Mouse (Mus musculus) heart, embryonic 15.5 days (tissue): ENCODE data around the gene Palmd. TPM values are rescaled to one million over a fixed set of nuclear protein-coding genes. Genes with fewer than 3 reads are reported as not detected.

ENCODE experiments used
- ATAC-seq: fragments of 200-750 bp; cut with Nextera tagmentation; replicated peaks from 2 replicates; pipeline ENCODE4 v1.8.0; 2017; ENCODE audit warnings: low read depth, moderate TSS enrichment; ENCODE audit not compliant: insufficient number of reproducible peaks, insufficient read depth, low FRiP score
- H3K27ac ChIP-seq: fragments of 300-500 bp; sonication (generic); 2 replicates; pipeline ENCODE4 v1.5.1; 2015; ENCODE audit warnings: mild to moderate bottlenecking, inconsistent platforms
- H3K27me3 ChIP-seq: fragments of 300-500 bp; sonication (generic); 2 replicates; pipeline ENCODE4 v1.6.1; 2015; ENCODE audit warnings: inconsistent platforms
- H3K36me3 ChIP-seq: fragments of 300-500 bp; sonication (generic); 2 replicates; pipeline ENCODE4 v1.6.1; 2015; ENCODE audit warnings: mild to moderate bottlenecking, inconsistent platforms
- H3K4me1 ChIP-seq: fragments of 300-500 bp; sonication (generic); replicated peaks from 2 replicates; pipeline ENCODE4 v1.6.1; 2015; ENCODE audit warnings: inconsistent platforms
- H3K4me2 ChIP-seq: fragments of 300-500 bp; sonication (generic); 2 replicates; pipeline ENCODE4 v1.6.1; 2015; ENCODE audit warnings: inconsistent platforms, mild to moderate bottlenecking, moderate library complexity
- H3K4me3 ChIP-seq: fragments of 300-500 bp; sonication (generic); 2 replicates; pipeline ENCODE4 v1.5.1; 2015; ENCODE audit warnings: mild to moderate bottlenecking, inconsistent platforms
- H3K9ac ChIP-seq: fragments of 300-500 bp; sonication (generic); 2 replicates; pipeline ENCODE4 v1.6.1; 2015; ENCODE audit warnings: mild to moderate bottlenecking, inconsistent platforms
- H3K9me3 ChIP-seq: fragments of 300-500 bp; sonication (generic); replicated peaks from 2 replicates; pipeline ENCODE4 v1.6.1; 2016; ENCODE audit warnings: inconsistent platforms
- WGBS: fragments of 180-500 bp; shearing (Covaris S2); methylation state at CpG from one replicate; pipeline ENCODE4 v1.1.7; 2015; ENCODE audit warnings: mixed read lengths; 5-methylcytosine and 5-hydroxymethylcytosine counted together
- polyA plus RNA-seq: library from polyadenylated mRNA; unstranded; fragments of >200 nt; fragmentation: Nextera tagmentation; extraction: Ambion mirVana; gene quantifications from 2 replicates; pipeline ENCODE4 v1.2.1, GENCODE M21; 2015

The Palmd gene
- polyA plus RNA-seq, 1 experiment from 2014 or later: 17.4 TPM

DNA sequence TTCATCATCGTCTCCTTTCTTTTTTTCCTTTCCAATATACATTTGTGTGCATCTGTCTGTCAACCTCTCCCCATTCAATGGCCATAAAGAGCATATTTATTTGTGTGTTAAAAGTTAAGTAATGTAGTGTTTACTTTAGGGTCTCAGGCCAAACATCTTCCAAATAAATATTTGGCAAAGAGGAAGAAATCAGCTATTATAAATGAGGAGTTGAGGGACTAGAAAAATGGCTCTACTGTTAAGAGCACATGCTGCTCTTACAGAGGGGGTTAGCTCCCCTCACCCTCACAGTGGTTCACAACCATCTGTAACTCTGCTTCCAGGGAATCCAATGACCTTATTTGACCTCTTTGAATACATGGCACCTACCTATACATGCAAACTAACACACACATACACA lies 35.6 kb downstream of the Palmd start:
- Histone ChIP-seq H3K27ac (no peak overlapping the region), H3K9ac (no peak overlapping the region), H3K36me3 (no peaks in the 10 kb centered on the region; the same call in 1 of the 2 replicates), H3K4me1 (no peaks in the 10 kb centered on the region; the same call in 1 of the 2 replicates), H3K27me3 (no peaks in the 10 kb centered on the region), H3K4me3 (no peak overlapping the region), H3K9me3 (no peaks in the 10 kb centered on the region), H3K4me2 (no peak overlapping the region)
- WGBS: 76% methylated on average over 1 of the region's 1 CpGs
- no peak for ATAC-seq

DNA sequence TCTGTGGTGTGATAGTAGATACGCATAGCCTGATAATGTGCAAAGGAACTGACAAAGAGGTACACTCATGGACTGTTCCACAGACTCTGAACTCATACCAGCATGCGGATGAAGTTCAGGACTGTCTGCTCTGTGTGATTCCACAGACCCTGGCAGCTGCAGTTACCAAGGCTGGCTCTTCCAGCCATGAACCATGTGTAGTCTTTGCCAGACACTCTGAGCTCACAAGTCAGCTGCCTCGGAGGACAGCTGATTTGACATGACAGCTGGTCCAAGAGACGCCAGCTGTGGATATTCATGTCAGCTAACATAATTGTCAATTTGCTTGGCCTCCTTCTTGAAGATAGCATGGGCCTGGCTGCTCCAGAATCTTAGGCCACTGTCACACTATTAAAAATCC lies 39.8 kb downstream of the Palmd start:
- Histone ChIP-seq H3K4me3 (no peak overlapping the region), H3K9ac (no peak overlapping the region), H3K4me1 (no peaks in the 10 kb centered on the region; the same call in 1 of the 2 replicates), H3K27me3 (no peaks in the 10 kb centered on the region), H3K36me3 (no peaks in the 10 kb centered on the region), H3K4me2 (no peak overlapping the region), H3K9me3 (no peaks in the 10 kb centered on the region), H3K27ac (no peak overlapping the region)
- 0 out of 2 replicates have a peak, but pooled peaks have one; percentile 39 for ATAC-seq
- WGBS: 58% methylated on average over 4 of the region's 4 CpGs

DNA sequence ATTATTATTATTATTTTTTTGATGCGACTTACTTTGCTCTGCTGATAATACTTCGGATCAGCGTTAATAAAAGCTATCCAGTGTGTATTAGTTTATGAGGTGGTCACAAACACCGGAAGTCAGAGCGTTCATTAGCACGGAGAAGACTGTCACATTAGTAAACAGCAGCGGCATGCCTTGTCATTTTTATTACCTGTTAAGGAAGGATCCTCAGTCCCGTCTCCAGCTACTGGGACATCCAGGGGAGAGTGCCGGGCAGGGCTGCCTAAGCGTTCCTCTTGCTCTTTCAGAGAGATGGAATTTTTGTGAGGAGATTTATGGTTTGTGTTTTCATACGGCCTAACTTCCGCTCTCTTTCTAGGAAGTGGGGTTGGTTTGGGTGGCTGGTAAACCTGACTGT lies 45.7 kb downstream of the Palmd start:
- no peak for ATAC-seq
- no peaks in the 10 kb centered on the region for H3K9me3 ChIP-seq
- 77% methylated on average over 12 of the region's 12 CpGs for WGBS
- no peak overlapping the region for H3K4me2 ChIP-seq
- no peak overlapping the region for H3K27ac ChIP-seq
- H3K4me3 ChIP-seq: no peak overlapping the region
- H3K9ac ChIP-seq: no peak overlapping the region
- no peaks in the 10 kb centered on the region for H3K4me1 ChIP-seq
- no peaks in the 10 kb centered on the region for H3K36me3 ChIP-seq
- H3K27me3 ChIP-seq: no peaks in the 10 kb centered on the region

DNA sequence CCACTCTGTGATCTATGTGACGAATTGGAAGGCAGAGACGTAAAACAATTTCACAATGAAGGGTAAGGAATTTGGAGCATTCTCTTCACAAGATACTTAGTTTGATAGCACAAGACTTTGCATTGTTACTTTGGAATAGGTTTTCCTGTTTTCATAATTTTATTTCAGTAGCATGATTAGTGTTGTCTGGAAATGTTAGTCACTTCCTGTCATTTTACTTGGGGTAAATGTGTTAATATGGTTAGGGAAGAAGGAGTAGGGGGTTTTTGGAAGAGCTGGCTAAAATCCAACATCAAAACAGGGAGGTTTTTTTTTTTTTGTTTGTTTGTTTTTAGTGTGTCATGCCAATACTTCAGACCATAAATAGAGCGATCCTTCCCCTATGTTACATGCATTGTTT lies 47.3 kb downstream of the Palmd start:
- Histone ChIP-seq H3K9me3 (no peaks in the 10 kb centered on the region), H3K4me3 (no peak overlapping the region), H3K36me3 (no peaks in the 10 kb centered on the region; the same call in 1 of the 2 replicates), H3K27me3 (no peaks in the 10 kb centered on the region), H3K27ac (no peak overlapping the region), H3K4me1 (no peaks in the 10 kb centered on the region), H3K9ac (no peak overlapping the region), H3K4me2 (no peak overlapping the region)
- ATAC-seq: no peak
- 80% methylated on average over 3 of the region's 3 CpGs for WGBS

DNA sequence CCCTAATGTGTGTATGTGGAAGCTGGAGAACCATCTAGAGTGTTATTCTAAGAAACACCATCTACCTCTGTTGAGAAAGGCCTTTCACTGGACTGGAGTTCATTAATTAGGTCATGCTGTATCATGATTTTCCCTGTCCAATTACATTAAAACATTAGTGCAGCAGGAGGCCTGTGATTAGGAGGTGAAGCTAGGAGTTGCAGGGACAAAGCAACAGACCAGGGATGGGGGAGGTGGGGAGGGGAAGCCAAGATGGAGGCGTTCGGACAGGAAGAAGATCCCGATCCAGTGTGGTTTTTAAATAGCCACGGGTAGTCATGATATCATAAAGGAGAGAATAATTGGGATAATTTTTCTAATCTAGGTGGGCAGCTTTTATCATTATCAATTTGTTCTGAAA lies 51.8 kb downstream of the Palmd start:
- Histone ChIP-seq H3K4me3 (no peak overlapping the region), H3K36me3 (no peaks in the 10 kb centered on the region; the same call in 1 of the 2 replicates), H3K27ac (no peak overlapping the region), H3K4me2 (no peak overlapping the region), H3K4me1 (peaks cover 7% of the 10 kb centered on the region; the same call in 1 of the 2 replicates), H3K9me3 (no peaks in the 10 kb centered on the region), H3K9ac (no peak overlapping the region), H3K27me3 (no peaks in the 10 kb centered on the region)
- ATAC-seq: no peak
- WGBS: 84% methylated on average over 4 of the region's 4 CpGs

DNA sequence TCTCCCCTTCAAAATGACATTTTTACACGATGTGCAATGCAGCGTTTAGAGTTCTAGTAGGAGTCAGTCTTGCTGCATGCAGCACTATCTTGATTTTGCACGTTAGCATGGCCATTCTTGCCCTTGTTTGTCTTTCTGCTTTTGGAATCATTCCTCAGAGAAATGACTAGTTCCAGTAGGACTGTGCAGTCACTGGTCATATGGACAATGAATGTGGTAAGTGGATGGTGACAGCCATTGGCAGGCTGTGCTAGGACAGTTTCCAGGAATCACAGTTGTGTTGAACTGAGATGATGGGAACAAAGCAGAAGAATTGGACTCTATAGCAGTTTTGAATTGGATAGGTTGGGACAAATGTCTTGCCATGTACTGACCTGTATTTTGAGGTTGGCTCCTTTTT lies 53.9 kb downstream of the Palmd start:
- Histone ChIP-seq H3K9ac (no peak overlapping the region), H3K4me2 (no peak overlapping the region), H3K4me3 (no peak overlapping the region), H3K36me3 (no peaks in the 10 kb centered on the region; the same call in 1 of the 2 replicates), H3K27ac (peak overlapping the region; percentile 26; the same call in 1 of the 2 replicates), H3K4me1 (peaks cover 7% of the 10 kb centered on the region; the same call in 1 of the 2 replicates), H3K9me3 (no peaks in the 10 kb centered on the region), H3K27me3 (no peaks in the 10 kb centered on the region)
- 29% methylated on average over 3 of the region's 3 CpGs for WGBS
- ATAC-seq: 0 out of 2 replicates have a peak, but pooled peaks have one; percentile 43

DNA sequence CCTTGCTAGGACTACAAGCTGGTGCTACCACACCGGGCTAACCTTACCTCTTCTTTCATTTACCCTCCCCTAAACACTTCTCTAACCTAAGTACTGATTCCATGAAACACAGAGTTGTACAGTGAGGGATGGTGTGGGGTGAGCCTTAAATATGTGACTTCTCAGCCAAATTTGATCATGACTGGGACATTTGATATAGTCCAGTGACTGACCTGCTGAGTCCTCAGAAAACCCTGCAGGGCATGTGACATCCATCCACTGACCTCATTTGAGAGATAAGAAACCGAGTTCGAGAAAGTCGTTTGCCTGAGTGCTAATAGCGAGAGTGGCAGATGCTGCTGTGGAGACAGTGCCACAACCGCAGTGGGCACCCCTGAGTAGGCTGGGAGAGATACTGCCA lies 54.4 kb downstream of the Palmd start:
- H3K9ac ChIP-seq: no peak overlapping the region
- H3K4me2 ChIP-seq: no peak overlapping the region
- H3K9me3 ChIP-seq: no peaks in the 10 kb centered on the region
- H3K4me3 ChIP-seq: no peak overlapping the region
- peak overlapping the region; percentile 26; the same call in 1 of the 2 replicates for H3K27ac ChIP-seq
- H3K36me3 ChIP-seq: no peaks in the 10 kb centered on the region; the same call in 1 of the 2 replicates
- ATAC-seq: no peak
- no peaks in the 10 kb centered on the region for H3K27me3 ChIP-seq
- peaks cover 7% of the 10 kb centered on the region; the same call in 1 of the 2 replicates for H3K4me1 ChIP-seq
- WGBS: 58% methylated on average over 6 of the region's 6 CpGs

DNA sequence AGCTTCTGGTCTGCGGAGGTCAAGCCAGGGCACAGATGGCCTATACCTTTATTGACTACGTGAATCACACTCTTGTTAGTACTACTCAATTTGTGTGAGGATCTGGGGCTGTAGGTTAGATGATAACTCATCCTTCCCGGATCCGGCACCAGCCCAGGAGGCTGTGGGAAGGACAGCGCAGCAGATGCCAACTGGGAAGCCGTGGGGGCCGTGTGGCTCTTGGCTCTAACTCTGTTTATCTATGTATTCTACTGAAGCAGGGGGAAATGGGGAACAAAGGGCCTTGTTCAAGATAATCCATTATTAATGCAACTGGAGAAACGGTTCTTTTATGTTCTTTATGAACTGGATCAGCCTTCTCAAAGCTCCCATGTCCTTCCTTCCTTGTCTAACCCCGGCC lies 62.2 kb downstream of the Palmd start:
- H3K27me3 ChIP-seq: no peaks in the 10 kb centered on the region
- no peaks in the 10 kb centered on the region for H3K36me3 ChIP-seq
- H3K9me3 ChIP-seq: no peaks in the 10 kb centered on the region
- no peak overlapping the region for H3K27ac ChIP-seq
- no peaks in the 10 kb centered on the region for H3K4me1 ChIP-seq
- no peak overlapping the region for H3K9ac ChIP-seq
- no peak overlapping the region for H3K4me2 ChIP-seq
- no peak overlapping the region for H3K4me3 ChIP-seq
- no peak for ATAC-seq
- WGBS: 79% methylated on average over 9 of the region's 9 CpGs

DNA sequence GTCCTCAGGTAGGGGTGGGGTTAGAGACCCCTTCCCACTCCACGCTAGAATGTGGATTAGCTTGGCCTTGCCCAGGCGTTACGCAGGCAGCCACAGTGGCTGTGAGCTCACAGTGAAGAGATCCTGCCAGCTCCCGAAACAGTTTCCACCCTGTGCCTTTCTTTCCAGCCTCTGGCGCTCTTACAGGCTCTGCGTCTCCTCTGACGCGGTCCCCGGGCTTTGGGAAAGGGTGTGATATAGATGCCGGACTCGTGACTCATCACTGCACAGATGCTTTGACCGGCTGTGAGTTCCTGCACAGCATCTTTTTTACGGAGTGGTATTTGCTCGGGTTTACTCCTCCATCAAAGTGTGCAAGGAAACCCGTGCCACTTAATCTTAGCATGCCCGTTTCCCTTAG lies 62.9 kb downstream of the Palmd start:
- no peak overlapping the region for H3K4me3 ChIP-seq
- H3K36me3 ChIP-seq: no peaks in the 10 kb centered on the region
- no peaks in the 10 kb centered on the region for H3K9me3 ChIP-seq
- WGBS: 71% methylated on average over 16 of the region's 16 CpGs
- no peak for ATAC-seq
- H3K4me2 ChIP-seq: no peak overlapping the region
- H3K27me3 ChIP-seq: no peaks in the 10 kb centered on the region
- no peak overlapping the region for H3K9ac ChIP-seq
- no peaks in the 10 kb centered on the region for H3K4me1 ChIP-seq
- no peak overlapping the region for H3K27ac ChIP-seq

DNA sequence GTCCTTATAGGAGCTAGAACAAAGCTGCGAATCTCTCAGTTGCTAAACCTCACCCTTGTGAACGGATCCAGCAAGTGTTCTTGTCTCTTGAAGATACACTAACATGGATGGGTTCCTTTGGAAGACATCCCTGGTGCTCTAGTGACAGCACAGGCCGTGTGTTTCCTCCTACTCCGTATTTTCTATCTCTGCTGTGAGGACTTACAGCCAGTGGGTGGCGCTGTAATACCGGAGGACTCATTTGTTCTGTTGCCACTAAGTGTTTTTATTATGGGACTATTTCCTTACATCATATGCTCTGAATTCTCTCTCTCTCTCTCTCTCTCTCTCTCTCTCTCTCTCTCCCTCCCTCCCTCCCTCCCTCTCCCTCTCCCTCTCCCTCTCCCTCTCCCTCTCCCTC lies 64.6 kb downstream of the Palmd start:
- no peak overlapping the region for H3K9ac ChIP-seq
- ATAC-seq: no peak
- no peak overlapping the region for H3K4me2 ChIP-seq
- no peak overlapping the region for H3K27ac ChIP-seq
- WGBS: 21% methylated on average over 6 of the region's 6 CpGs
- no peaks in the 10 kb centered on the region for H3K27me3 ChIP-seq
- no peaks in the 10 kb centered on the region for H3K36me3 ChIP-seq
- H3K4me1 ChIP-seq: no peaks in the 10 kb centered on the region
- no peak overlapping the region for H3K4me3 ChIP-seq
- H3K9me3 ChIP-seq: no peaks in the 10 kb centered on the region

DNA sequence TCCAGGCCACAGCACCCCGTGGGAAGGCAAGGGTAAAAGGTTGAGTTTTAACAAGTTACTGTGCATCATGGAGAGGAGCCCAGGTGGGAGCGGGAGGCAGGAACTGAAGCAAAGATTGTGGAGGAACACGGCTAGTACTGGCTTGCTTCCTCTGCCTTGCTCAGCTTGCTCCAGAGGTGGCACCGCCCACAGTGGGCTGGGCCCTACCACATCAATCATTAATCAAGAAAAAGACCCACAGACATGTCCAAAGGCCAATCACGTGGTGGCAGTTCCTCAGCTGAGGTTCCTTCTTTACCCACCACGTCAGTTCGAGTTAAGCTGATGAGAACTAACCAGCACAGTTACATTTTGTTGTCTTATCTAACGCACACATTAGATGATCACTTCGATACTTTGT lies 75.9 kb downstream of the Palmd start:
- H3K9me3 ChIP-seq: no peaks in the 10 kb centered on the region
- ATAC-seq: no peak
- whole genome bisulfite sequencing: 75% methylated on average over 9 of the region's 9 CpGs

DNA sequence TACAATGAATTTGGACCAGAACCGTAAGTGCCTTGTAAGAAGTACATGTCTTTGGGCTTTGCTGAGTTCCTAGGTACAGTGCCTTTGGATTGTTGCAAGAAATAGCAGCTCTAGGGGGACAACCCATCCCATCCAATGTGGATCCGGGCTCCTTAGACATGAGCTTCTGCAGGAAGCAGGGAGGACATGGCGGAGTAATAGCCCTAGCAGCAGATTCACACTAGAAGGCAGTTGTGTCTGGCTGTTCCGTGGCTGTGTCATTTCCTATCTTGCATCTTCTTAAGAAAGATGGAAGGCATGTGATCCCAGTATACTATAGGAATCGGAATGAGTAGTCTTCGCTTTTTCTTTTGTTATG lies 76.6 kb downstream of the Palmd start:
- Histone ChIP-seq H3K27me3 (no peaks in the 10 kb centered on the region), H3K4me3 (no peak overlapping the region), H3K4me2 (no peak overlapping the region), H3K36me3 (no peaks in the 10 kb centered on the region), H3K9me3 (no peaks in the 10 kb centered on the region), H3K27ac (no peak overlapping the region), H3K9ac (no peak overlapping the region), H3K4me1 (no peaks in the 10 kb centered on the region)
- 92% methylated on average over 6 of the region's 6 CpGs for WGBS
- ATAC-seq: no peak

More for the DNA sequence above, 75.9 kb downstream of the Palmd start:
- H3K4me1 ChIP-seq: no peaks in the 10 kb centered on the region
- no peaks in the 10 kb centered on the region for H3K27me3 ChIP-seq
- H3K4me3 ChIP-seq: no peak overlapping the region
- H3K9ac ChIP-seq: no peak overlapping the region
- H3K36me3 ChIP-seq: no peaks in the 10 kb centered on the region
- no peak overlapping the region for H3K4me2 ChIP-seq
- no peak overlapping the region for H3K27ac ChIP-seq
